Mouse (Mus musculus) right cerebral cortex, adult 2 months (tissue): ENCODE data around the gene Cir1.
A peak's percentile ranks its signal among the peaks of the same experiment; 100 is the strongest.

Experiments used
- DNase-seq, 2 experiments: peaks; one replicate each; pipeline ENCODE4 v3.0.0; 2021 to 2022; ENCODE audit warnings: low spot score in 2 of 2

The Cir1 gene

GRCm38 (mm10) chr2:73312152-73313116 is at the start of gene Cir1, which contains the start of gene Scrn3:
Cir1 (minus strand) TSS chr2:73312701.
Scrn3 (plus strand) TSS chr2:73312601.
- peak; percentile 93 to 94 for DNase-seq

DNA sequence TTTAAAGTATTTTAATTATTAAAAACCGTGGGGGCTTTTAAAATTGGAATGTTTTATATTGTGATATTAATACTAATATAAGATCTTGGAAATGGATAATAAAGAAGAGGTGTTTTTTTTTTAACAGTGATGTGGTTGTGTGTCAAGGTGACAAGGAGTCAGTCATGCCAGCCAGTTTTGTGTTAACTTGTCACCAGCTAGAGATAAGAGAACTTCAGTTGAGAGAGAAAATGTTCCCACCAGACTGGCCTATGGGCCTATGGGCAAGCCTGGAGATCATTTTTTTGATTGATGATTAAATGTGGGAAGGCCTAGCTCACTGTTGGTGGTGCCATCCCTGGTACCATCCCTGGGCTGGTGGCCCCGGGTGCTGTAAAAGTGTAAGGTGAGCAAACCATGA is 48.0 kb upstream of the Cir1 start:
- DNase-seq, result no peak

GRCm38 (mm10) chr2:73359941-73360340 is 47.4 kb upstream of the Cir1 start:
- no peak for DNase-seq

DNA sequence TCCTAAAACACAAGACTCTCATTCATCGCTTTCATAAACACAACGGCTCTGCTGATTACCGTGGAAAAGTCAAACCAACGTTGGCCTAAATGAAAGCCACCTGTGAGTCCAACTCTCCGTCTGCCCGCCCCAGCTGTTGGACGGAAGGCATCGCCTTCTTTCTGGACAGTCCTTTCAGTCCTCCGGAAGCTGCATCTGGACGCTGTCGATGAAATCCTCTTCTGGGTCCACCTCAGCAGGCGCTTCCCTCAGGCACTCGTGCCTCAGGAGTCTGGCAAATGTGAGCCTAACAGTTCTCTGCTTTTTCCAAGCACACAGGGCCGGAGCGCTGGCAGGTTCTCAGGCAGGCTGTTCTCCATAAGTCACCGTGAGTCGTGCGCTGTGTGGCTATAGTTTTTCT is 44.5 kb upstream of the Cir1 start:
- DNase-seq, result no peak

GRCm38 (mm10) chr2:73351927-73352374 is 39.5 kb upstream of the Cir1 start:
- peak; percentile 13 to 33 for DNase-seq

DNA sequence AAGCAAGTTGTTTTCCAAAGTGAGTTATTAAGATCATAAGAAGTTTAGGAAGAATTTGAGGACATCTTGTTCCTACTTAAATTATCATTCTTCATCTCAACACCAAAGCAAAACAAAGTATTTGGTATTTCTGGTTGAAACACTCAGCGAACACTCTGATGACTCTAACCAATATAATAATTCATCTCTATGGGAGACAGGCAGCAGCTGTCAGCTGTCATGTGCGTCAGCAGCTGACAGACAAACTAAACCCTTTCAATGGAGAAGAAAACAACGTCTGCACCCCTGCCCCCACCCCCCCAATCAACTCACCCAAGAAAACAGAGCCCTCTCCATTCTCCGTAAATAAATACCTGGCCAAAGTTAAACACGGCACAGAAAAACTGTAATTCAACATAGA is 39.0 kb upstream of the Cir1 start:
- no peak for DNase-seq

- no peak for DNase-seq
Observed at GRCm38 (mm10) chr2:73348221-73348620, 35.7 kb upstream of the Cir1 start.

DNA sequence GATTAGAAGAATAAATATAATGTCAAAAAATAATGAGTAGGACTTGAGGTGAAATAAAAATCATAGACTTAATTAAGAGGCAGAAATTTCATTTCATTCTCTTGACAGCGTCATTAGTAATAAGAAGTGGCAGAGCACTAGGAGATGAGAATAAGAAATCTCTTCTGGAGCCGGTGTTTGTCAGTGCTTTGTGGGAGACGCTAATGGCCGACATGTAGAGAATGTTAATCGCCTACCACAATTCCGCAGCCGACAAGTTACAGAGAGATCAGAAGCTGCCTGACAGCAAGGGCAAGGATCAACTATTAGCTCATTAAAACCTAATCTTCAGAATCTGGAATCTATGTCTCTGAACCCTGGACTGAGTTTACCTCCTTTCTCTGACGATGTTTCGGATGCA is 35.3 kb upstream of the Cir1 start:
- DNase-seq, result no peak

DNA sequence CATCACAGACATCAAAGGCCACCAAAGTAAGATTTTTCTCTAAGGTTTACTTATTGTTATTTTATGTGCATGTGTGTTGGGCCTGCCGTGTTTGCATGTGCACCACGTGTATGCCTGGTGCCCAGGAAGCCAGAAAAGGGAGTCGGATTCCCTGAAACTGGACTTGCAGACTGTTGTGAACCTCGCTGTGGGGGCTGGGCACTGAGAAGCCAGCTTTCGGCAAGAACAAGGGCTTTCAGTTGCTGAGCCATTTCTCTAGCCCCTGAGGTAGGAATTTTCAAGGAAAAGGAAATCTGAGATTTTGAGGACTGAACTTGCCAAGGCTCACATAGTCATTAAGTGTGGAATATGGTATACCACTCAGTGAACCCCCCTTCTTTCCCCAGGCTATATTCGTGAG is 34.6 kb upstream of the Cir1 start:
- no peak for DNase-seq

- DNase-seq, result peak; percentile 39 to 49
Observed at GRCm38 (mm10) chr2:73346345-73347086, 34.0 kb upstream of the Cir1 start.

DNA sequence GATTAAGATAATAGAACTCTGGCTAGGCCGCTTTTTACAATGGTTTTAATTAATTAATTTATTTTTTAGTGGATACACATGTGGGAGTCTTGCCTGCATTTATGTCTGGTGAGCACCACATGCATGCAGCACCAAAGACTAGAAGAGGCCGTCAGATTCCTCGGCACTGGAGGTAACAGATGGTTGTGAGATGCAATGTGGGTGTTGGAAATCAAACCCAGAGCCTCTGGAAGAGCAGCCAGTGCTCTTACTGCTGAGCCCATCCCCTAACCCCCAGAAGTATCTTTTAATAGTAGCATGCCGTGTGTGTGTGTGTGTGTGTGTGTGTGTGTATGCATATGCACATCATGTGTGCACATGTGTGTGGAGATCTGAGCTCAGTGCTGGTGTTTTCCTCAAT is 32.7 kb upstream of the Cir1 start:
- peak; percentile 14 to 21 for DNase-seq

DNA sequence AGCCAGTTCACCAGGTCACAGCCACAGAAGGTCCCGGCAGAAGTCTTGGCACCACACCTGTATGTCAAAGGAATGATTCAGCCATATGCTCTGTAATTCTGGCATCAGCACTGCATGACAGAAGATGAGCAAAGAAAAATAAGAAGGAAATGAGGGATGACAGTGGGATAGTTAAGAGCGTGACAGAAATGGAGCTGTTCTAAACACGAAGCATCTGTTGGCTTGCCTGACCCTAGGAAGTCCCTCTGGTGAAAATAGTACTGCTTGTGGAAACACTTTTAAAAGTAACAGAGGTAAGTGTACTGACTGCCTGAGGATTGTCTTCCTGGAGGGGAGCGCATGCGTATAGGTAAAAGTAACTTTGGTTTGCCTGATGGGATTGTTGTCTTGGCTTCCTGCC is 31.2 kb upstream of the Cir1 start:
- no peak for DNase-seq

DNA sequence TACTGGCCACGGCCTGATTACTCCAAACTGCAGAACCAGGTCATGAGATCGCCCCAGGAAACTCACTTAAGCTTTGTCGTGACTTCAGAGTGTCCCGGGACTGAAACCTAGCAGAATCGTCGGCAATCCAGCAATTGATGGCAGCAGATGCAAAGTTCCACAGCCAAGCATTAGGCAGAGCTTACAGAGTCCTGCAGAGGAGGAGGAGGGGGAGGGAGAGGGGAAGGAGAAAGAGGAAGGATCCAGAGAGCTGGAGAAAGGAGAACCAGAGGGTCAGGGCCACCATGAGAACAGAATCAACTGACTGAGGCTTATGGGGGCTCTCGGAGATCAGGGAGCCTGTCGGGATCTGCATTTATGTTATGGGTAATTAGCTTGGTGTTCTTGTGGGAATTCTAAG is 25.9 kb upstream of the Cir1 start:
- no peak for DNase-seq

DNA sequence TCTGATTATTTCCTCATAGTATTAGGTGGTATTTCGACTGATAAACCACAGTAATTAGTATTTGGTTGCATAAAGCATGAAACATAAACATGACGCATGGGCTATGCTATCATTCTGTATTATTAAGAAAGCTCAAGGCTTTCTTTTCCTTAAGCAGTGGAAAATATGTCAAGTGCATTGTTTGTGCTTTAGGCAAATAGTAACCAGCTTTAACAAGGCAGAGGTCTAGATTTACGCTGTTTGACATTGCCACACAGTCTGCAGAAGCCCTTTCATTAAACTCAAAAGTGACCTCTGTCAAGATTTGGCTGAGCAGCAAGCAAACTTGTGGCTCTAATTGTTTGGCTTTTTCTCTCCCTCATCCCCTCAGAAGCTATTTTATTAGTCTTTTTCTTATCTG is 23.4 kb upstream of the Cir1 start:
- no peak for DNase-seq

DNA sequence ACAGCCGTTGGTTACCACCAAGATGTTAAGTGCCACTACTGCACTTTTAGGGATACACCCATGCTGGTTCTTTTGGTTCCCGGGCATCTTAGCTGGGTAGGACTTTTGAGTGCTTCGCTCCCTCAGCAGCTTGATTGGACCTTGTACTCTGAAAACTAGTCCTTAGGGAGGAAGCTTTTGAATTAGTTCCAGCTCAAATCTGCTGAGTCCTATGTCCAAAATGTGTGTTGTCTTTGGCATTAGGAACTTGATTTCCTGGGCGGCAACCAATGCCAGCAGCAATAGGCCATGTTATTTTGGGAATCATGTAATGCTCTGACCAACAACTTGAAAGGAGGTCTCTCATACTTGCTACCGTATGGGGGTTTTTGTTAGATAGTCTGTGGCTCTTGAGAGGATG is 13.4 kb upstream of the Cir1 start:
- DNase-seq, result no peak

GRCm38 (mm10) chr2:73322991-73323390 is 10.5 kb upstream of the Cir1 start:
- no peak for DNase-seq

DNA sequence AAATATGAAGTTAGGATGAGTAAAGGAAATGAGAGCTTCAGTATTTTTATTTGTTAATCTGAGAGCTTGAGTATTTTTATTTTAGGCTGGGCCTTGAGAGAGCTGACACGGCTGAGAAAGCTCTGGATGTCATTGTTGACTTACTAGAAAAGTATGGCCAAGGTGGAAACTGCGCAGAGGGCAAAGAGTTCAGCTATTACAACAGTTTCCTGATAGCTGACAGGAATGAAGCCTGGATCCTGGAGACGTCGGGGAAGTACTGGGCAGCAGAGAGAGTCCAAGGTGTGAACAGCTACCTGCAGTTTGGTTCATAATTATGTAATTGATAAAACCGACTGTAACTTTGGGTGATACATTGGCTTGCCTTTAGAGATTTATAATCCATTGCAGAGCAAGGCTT is 6.7 kb upstream of the Cir1 start:
- no peak for DNase-seq

DNA sequence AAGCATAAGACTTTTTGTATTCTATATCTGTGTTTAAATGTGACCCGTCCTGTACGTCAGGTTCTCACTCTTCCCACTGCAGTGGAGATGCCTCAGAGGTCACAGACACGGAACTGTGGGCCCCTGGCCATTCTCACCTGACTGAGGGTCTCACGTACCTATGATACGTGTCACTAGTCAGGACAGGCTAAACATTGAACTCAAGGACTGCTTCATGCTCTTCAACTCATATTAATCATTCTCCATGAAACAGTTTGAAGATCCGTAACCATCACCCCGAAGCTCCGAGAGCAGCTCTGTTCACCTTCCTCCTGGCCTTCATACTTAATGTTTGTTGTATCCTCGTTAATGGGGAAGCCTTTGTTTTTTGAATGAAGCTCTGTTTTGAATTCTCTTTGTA is 4.9 kb upstream of the Cir1 start:
- no peak for DNase-seq

DNA sequence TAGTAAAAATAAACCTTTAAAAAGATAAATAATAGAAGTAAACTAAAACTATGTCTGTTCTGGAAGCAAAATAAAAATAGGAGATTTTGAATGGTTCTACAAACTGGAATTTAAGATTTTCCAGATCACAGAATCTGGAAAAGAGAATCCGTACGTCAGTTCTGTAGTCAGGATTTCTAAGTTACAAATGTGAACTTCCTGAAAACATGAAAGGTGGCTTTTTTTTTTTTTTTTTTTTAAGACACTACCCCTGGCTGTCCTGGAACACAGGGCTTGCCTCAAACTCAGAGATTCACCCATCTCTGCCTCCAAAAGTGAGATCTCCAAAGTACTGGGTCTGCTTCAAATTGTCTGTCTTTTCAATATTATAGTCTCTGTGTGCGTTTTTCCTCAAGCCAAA is 1.8 kb upstream of the Cir1 start:
- no peak for DNase-seq

DNA sequence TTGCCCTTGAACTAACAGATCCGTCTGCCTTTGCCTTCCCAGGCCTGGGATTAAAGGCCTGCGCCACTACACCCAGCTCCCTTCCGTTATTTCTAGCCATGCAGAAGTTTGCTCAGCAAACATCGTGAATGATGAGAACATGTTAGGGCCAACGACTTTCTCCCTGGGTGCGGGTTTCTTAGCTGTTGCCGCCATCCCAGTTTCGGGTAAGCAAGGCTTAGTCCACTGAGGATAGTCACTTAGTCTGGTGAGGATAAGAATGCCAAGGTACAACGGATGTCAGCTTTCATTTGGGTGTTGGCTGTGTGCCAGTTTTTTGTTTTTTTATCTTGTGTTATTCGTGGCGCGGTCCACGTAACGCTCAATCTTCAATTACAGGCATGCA is 608 bp upstream of the Cir1 start:
- peak; percentile 27 to 44 for DNase-seq

GRCm38 (mm10) chr2:73306006-73306405 is 6.5 kb downstream of the Cir1 start:
- DNase-seq, result no peak

DNA sequence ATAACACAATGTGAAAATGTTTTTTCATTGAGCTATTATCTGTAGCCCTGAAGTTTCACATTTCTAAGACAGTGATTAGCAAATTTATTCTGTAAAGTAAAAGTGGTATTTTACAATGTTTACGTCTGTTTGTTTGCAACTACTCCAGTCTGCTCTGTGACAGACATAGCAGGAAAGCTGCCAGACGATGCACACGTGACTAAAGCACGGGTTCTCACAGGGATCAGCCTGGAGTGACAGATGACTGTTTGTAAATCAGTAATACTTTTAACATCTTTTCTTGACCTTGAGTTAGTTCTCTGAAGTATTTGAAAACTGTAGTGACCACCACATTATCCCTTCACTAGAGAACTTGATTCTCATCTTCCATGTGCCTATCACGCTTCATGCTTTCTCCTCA is 8.0 kb downstream of the Cir1 start:
- DNase-seq, result no peak

GRCm38 (mm10) chr2:73302722-73303121 is 9.8 kb downstream of the Cir1 start:
- DNase-seq, result no peak
